Mouse (Mus musculus) MEL (cell line): Measurements from ENCODE around the gene Clk2. TPM values are rescaled to one million over a fixed set of nuclear protein-coding genes. Genes with fewer than 3 reads are reported as not detected.

Experiments used
- DNase-seq: peaks from one replicate; pipeline ENCODE4 v3.0.0; 2011; ENCODE audit warnings: low read depth, low spot score
- H3K27ac ChIP-seq: 2 replicates; pipeline ENCODE4 v1.5.1; 2012; ENCODE audit warnings: low read depth, mild to moderate bottlenecking, control low read depth, low read length, moderate library complexity; ENCODE audit not compliant: control insufficient read depth
- H3K27me3 ChIP-seq, 2 experiments: fragments of 150-350 bp in 1 of 2; sonication (generic) in 1 of 2; 2 replicates each; pipeline ENCODE4 v1.6.1; 2012; ENCODE audit warnings: low read length in 2 of 2, mild to moderate bottlenecking in 2 of 2, improper control_type of control experiment in 1 of 2, moderate library complexity in 1 of 2; ENCODE audit not compliant: insufficient read depth in 2 of 2, control insufficient read depth in 1 of 2
- H3K36me3 ChIP-seq, 2 experiments: 2 replicates each; pipeline ENCODE4 v1.6.1; 2012 to 2014; ENCODE audit warnings: low read length in 2 of 2, improper control_type of control experiment in 1 of 2, inconsistent platforms in 1 of 2, mild to moderate bottlenecking in 1 of 2; ENCODE audit not compliant: insufficient read depth in 2 of 2, control insufficient read depth in 1 of 2
- H3K4me1 ChIP-seq, 2 experiments: fragments of 150-350 bp in 1 of 2; sonication (generic) in 1 of 2; 2 replicates each; pipeline ENCODE4 v1.6.1; 2012; ENCODE audit warnings: low read length in 2 of 2, improper control_type of control experiment in 1 of 2, mild to moderate bottlenecking in 1 of 2; ENCODE audit not compliant: insufficient read depth in 2 of 2, control insufficient read depth in 1 of 2
- H3K4me3 ChIP-seq, 2 experiments: fragments of 150-350 bp in 1 of 2; sonication (generic) in 1 of 2; 2 replicates each; pipeline ENCODE4 v1.5.1; 2012; ENCODE audit warnings: low read depth in 2 of 2, low read length in 2 of 2, mild to moderate bottlenecking in 2 of 2, moderate library complexity in 2 of 2, control low read depth in 1 of 2, improper control_type of control experiment in 1 of 2; ENCODE audit not compliant: control insufficient read depth in 1 of 2, insufficient read depth in 1 of 2
- H3K79me2 ChIP-seq: 2 replicates; pipeline ENCODE4 v1.6.1; 2012; ENCODE audit warnings: mild to moderate bottlenecking, low read length, moderate library complexity; ENCODE audit not compliant: control insufficient read depth, poor library complexity, insufficient read depth
- H3K9ac ChIP-seq: 2 replicates; pipeline ENCODE4 v1.6.1; 2012; ENCODE audit warnings: low read depth, mild to moderate bottlenecking, control low read depth, low read length, moderate library complexity; ENCODE audit not compliant: control insufficient read depth, poor library complexity, severe bottlenecking
- H3K9me3 ChIP-seq: fragments of 150-350 bp; sonication (generic); replicated peaks from 2 replicates; pipeline ENCODE4 v1.6.1; 2012; ENCODE audit warnings: mild to moderate bottlenecking, low read length, improper control_type of control experiment, moderate library complexity; ENCODE audit not compliant: insufficient read depth
- BHLHE40 ChIP-seq: IDR thresholded peaks from 2 replicates; pipeline ENCODE4 v1.6.1; 2012; ENCODE audit warnings: low read depth, mild to moderate bottlenecking, inconsistent platforms, low read length, improper control_type of control experiment, borderline replicate concordance
- CHD1 ChIP-seq: IDR thresholded peaks from 2 replicates; pipeline ENCODE4 v1.6.1; 2012; ENCODE audit warnings: low read depth, mild to moderate bottlenecking, inconsistent platforms, low read length, improper control_type of control experiment
- CHD2 ChIP-seq: IDR thresholded peaks from 2 replicates; pipeline ENCODE4 v1.6.1; 2011; ENCODE audit warnings: low read length, improper control_type of control experiment
- CTCF ChIP-seq, 3 experiments: IDR thresholded peaks in 2 of 3; conservative IDR thresholded peaks in 1 of 3; 2 replicates each; pipeline ENCODE4 v1.5.1; 2011 to 2012; ENCODE audit warnings: low read length in 3 of 3, low read depth in 2 of 3, mild to moderate bottlenecking in 2 of 3, improper control_type of control experiment in 1 of 3, inconsistent platforms in 1 of 3, mixed read lengths in 1 of 3, moderate library complexity in 1 of 3; ENCODE audit not compliant: control insufficient read depth in 1 of 3, insufficient read depth in 1 of 3, poor library complexity in 1 of 3, severe bottlenecking in 1 of 3
- E2F4 ChIP-seq: IDR thresholded peaks from 2 replicates; pipeline ENCODE4 v1.6.1; 2011; ENCODE audit warnings: low read depth, low read length, improper control_type of control experiment, borderline replicate concordance
- ELF1 ChIP-seq: IDR thresholded peaks from 2 replicates; pipeline ENCODE4 v1.6.1; 2014; ENCODE audit warnings: low read depth, mild to moderate bottlenecking, inconsistent platforms, low read length, improper control_type of control experiment, moderate library complexity
- EP300 ChIP-seq, 2 experiments: IDR thresholded peaks; 2 replicates each; pipeline ENCODE4 v1.6.1; 2011; ENCODE audit warnings: improper control_type of control experiment in 2 of 2, low read length in 2 of 2, low read depth in 1 of 2, mild to moderate bottlenecking in 1 of 2
- ETS1 ChIP-seq: IDR thresholded peaks from 2 replicates; pipeline ENCODE4 v1.6.1; 2012; ENCODE audit warnings: low read depth, mild to moderate bottlenecking, inconsistent platforms, low read length, improper control_type of control experiment, moderate library complexity
- GABPA ChIP-seq: IDR thresholded peaks from 2 replicates; pipeline ENCODE4 v1.6.1; 2012; ENCODE audit warnings: low read depth, mild to moderate bottlenecking, inconsistent platforms, low read length, improper control_type of control experiment, moderate library complexity
- GATA1 ChIP-seq: IDR thresholded peaks from 2 replicates; pipeline ENCODE4 v1.6.1; 2011; ENCODE audit warnings: low read depth, low read length, improper control_type of control experiment
- HCFC1 ChIP-seq: IDR thresholded peaks from 2 replicates; pipeline ENCODE4 v1.6.1; 2012; ENCODE audit warnings: low read depth, mild to moderate bottlenecking, inconsistent platforms, low read length, improper control_type of control experiment, moderate library complexity
- JUND ChIP-seq: IDR thresholded peaks from 2 replicates; pipeline ENCODE4 v1.6.1; 2011; ENCODE audit warnings: low read depth, mild to moderate bottlenecking, improper control_type of control experiment, low read length
- KAT2A ChIP-seq: conservative IDR thresholded peaks from 2 replicates; pipeline ENCODE4 v1.6.1; 2012; ENCODE audit warnings: low read depth, low read length, improper control_type of control experiment, inconsistent platforms
- MAFK ChIP-seq: IDR thresholded peaks from 2 replicates; pipeline ENCODE4 v1.6.1; 2011; ENCODE audit warnings: low read depth, mild to moderate bottlenecking, low read length, improper control_type of control experiment, borderline replicate concordance
- MAX ChIP-seq: IDR thresholded peaks from 2 replicates; pipeline ENCODE4 v1.6.1; 2011; ENCODE audit warnings: low read length, improper control_type of control experiment
- MAZ ChIP-seq: IDR thresholded peaks from 2 replicates; pipeline ENCODE4 v1.6.1; 2012; ENCODE audit warnings: low read depth, mild to moderate bottlenecking, inconsistent platforms, low read length, improper control_type of control experiment
- MXI1 ChIP-seq: IDR thresholded peaks from 2 replicates; pipeline ENCODE4 v1.6.1; 2011; ENCODE audit warnings: mild to moderate bottlenecking, low read depth, low read length, improper control_type of control experiment
- MYB ChIP-seq: IDR thresholded peaks from 2 replicates; pipeline ENCODE4 v1.6.1; 2011; ENCODE audit warnings: mild to moderate bottlenecking, low read depth, low read length, improper control_type of control experiment
- MYC ChIP-seq: IDR thresholded peaks from 2 replicates; pipeline ENCODE4 v1.6.1; 2011; ENCODE audit warnings: low read depth, mild to moderate bottlenecking, low read length, improper control_type of control experiment, moderate library complexity
- NELFE ChIP-seq: IDR thresholded peaks from 2 replicates; pipeline ENCODE4 v1.6.1; 2011; ENCODE audit warnings: low read depth, low read length, improper control_type of control experiment
- NRF1 ChIP-seq: IDR thresholded peaks from 2 replicates; pipeline ENCODE4 v1.6.1; 2014; ENCODE audit warnings: low read depth, mild to moderate bottlenecking, inconsistent platforms, low read length, improper control_type of control experiment, moderate library complexity; ENCODE audit not compliant: poor library complexity, insufficient read depth, severe bottlenecking
- POLR2A ChIP-seq, 2 experiments: IDR thresholded peaks; 2 replicates each; pipeline ENCODE4 v1.6.1; 2011 to 2012; ENCODE audit warnings: low read length in 2 of 2, mild to moderate bottlenecking in 2 of 2, control low read depth in 1 of 2, improper control_type of control experiment in 1 of 2, low read depth in 1 of 2, moderate library complexity in 1 of 2; ENCODE audit not compliant: control insufficient read depth in 1 of 2, insufficient read depth in 1 of 2, poor library complexity in 1 of 2
- POLR2AphosphoS2 ChIP-seq: IDR thresholded peaks from 2 replicates; pipeline ENCODE4 v1.6.1; 2011; ENCODE audit warnings: low read length, improper control_type of control experiment
- POLR2AphosphoS5 ChIP-seq: IDR thresholded peaks from 2 replicates; pipeline ENCODE4 v1.6.1; 2012; ENCODE audit warnings: low read depth, borderline replicate concordance, mild to moderate bottlenecking, inconsistent platforms, low read length, moderate library complexity, mixed read lengths
- RCOR1 ChIP-seq: IDR thresholded peaks from 2 replicates; pipeline ENCODE4 v1.6.1; 2012; ENCODE audit warnings: low read depth, mild to moderate bottlenecking, inconsistent platforms, low read length, improper control_type of control experiment
- SIN3A ChIP-seq: IDR thresholded peaks from 2 replicates; pipeline ENCODE4 v1.6.1; 2012; ENCODE audit warnings: low read length, improper control_type of control experiment, inconsistent platforms
- TBP ChIP-seq: IDR thresholded peaks from 2 replicates; pipeline ENCODE4 v1.8.0; 2011; ENCODE audit warnings: low read depth, low read length, improper control_type of control experiment
- TCF12 ChIP-seq: IDR thresholded peaks from 2 replicates; pipeline ENCODE4 v1.6.1; 2014; ENCODE audit warnings: low read depth, mild to moderate bottlenecking, inconsistent platforms, low read length, improper control_type of control experiment, moderate library complexity
- UBTF ChIP-seq: IDR thresholded peaks from 2 replicates; pipeline ENCODE4 v1.6.1; 2012; ENCODE audit warnings: low read depth, mild to moderate bottlenecking, inconsistent platforms, low read length, improper control_type of control experiment, moderate library complexity, borderline replicate concordance; ENCODE audit not compliant: insufficient read depth
- USF1 ChIP-seq: IDR thresholded peaks from 2 replicates; pipeline ENCODE4 v1.6.1; 2014; ENCODE audit warnings: low read depth, mild to moderate bottlenecking, inconsistent platforms, low read length, improper control_type of control experiment, moderate library complexity
- USF2 ChIP-seq, 2 experiments: IDR thresholded peaks; 2 replicates each; pipeline ENCODE4 v1.6.1; 2011 to 2012; ENCODE audit warnings: improper control_type of control experiment in 2 of 2, low read length in 2 of 2, borderline replicate concordance in 1 of 2, inconsistent platforms in 1 of 2, low read depth in 1 of 2, mild to moderate bottlenecking in 1 of 2; ENCODE audit not compliant: insufficient read depth in 1 of 2
- ZC3H11A ChIP-seq: IDR thresholded peaks from 2 replicates; pipeline ENCODE4 v1.6.1; 2012; ENCODE audit warnings: low read depth, mild to moderate bottlenecking, inconsistent platforms, low read length, improper control_type of control experiment
- ZKSCAN1 ChIP-seq: IDR thresholded peaks from 2 replicates; pipeline ENCODE4 v1.6.1; 2012; ENCODE audit warnings: low read depth, mild to moderate bottlenecking, inconsistent platforms, low read length, improper control_type of control experiment, moderate library complexity
- ZMIZ1 ChIP-seq: IDR thresholded peaks from 2 replicates; pipeline ENCODE4 v1.6.1; 2012; ENCODE audit warnings: low read depth, mild to moderate bottlenecking, inconsistent platforms, low read length, improper control_type of control experiment, moderate library complexity
- ZNF384 ChIP-seq: IDR thresholded peaks from 2 replicates; pipeline ENCODE4 v1.6.1; 2012; ENCODE audit warnings: low read depth, mild to moderate bottlenecking, inconsistent platforms, low read length, improper control_type of control experiment
- polyA plus RNA-seq, 2 experiments: library from polyadenylated mRNA; stranded (reverse) in 1 of 2; unstranded in 1 of 2; fragments of >175 nt in 1 of 2; fragments of >200 nt in 1 of 2; gene quantifications; 2 replicates each; pipeline versions ENCODE4 v1.2.1 to v1.2.4; 2012; ENCODE audit warnings: low replicate concordance in 2 of 2, low read depth in 1 of 2; ENCODE audit not compliant: insufficient read length in 2 of 2, insufficient read depth in 1 of 2, missing spikeins in 1 of 2
- total RNA-seq: library from RNA; depleted of rRNA; stranded (reverse); fragments of 300-350 nt; gene quantifications from 2 replicates; pipeline ENCODE4 v1.2.3, GENCODE M21; 2012

Gene Clk2
- total and polyA plus RNA-seq, 3 experiments = 28.2 to 138 (median 83.6) TPM

GRCm38 (mm10) chr3:89132285-89133062, 32.1 kb upstream of the Clk2 start:
- Histone ChIP-seq H3K4me3 (peak overlapping the region; percentile 51 to 57), H3K79me2 (peaks cover 14% of the 10 kb centered on the region), H3K27ac (peak overlapping the region; percentile 88), H3K36me3 (peaks cover 0 to 44% of the 10 kb centered on the region in 2 experiments; a peak in 2 of 4 replicates), H3K4me1 (peaks cover 34 to 59% of the 10 kb centered on the region in 2 experiments), H3K27me3 (no peaks in the 10 kb centered on the region), H3K9me3 (no peaks in the 10 kb centered on the region), H3K9ac (peak overlapping the region; percentile 67)
- peak; percentile 98 for DNase-seq
- TF ChIP-seq MXI1 = peak; percentile 74
- peak; percentile 46 for TF ChIP-seq CHD2
- peak; percentile 65 for TF ChIP-seq HCFC1
- TF ChIP-seq KAT2A = 0 out of 2 replicates have a peak, but pooled peaks have one; percentile 18
- peak; percentile 56; the same call in 1 of the 2 replicates for TF ChIP-seq TBP
- TF ChIP-seq MYB = peak; percentile 82
- no peak for TF ChIP-seq JUND
- TF ChIP-seq POLR2AphosphoS5 = no peak; the same call in 1 of the 2 replicates
- TF ChIP-seq POLR2AphosphoS2 = peak; percentile 52; the same call in 1 of the 2 replicates
- TF ChIP-seq POLR2A (IDR thresholded peaks at IDR 0.05; ENCODE audit: control insufficient read depth in 1 of 2, insufficient read depth in 1 of 2, low read depth in 1 of 2, low read length in 2 of 2, poor library complexity in 1 of 2) = peak; percentile 21 to 71; a peak in 3 of 4 replicates
- peak; percentile 68 for TF ChIP-seq MAX
- TF ChIP-seq EP300 (IDR thresholded peaks at IDR 0.05; ENCODE audit: low read depth in 1 of 2, low read length in 2 of 2) = peak; percentile 93 to 98
- peak; percentile 24; the same call in 1 of the 2 replicates for TF ChIP-seq ZNF384
- no peak for TF ChIP-seq ZKSCAN1
- TF ChIP-seq ELF1 = peak; percentile 51; the same call in 1 of the 2 replicates
- TF ChIP-seq E2F4 = no peak
- TF ChIP-seq MAZ = peak; percentile 99
- TF ChIP-seq UBTF = peak; percentile 54; the same call in 1 of the 2 replicates
- TF ChIP-seq RCOR1 = peak; percentile 89
- TF ChIP-seq USF2 (IDR thresholded peaks at IDR 0.05; ENCODE audit: borderline replicate concordance in 1 of 2, insufficient read depth in 1 of 2, low read depth in 1 of 2, low read length in 2 of 2) = no peak
- TF ChIP-seq TCF12 = peak; percentile 99
- TF ChIP-seq NRF1 = no peak
- 0 out of 2 replicates have a peak, but pooled peaks have one; percentile 21 for TF ChIP-seq MAFK
- no peak for TF ChIP-seq ZC3H11A
- 0 out of 2 replicates have a peak, but pooled peaks have one; percentile 49 for TF ChIP-seq MYC
- peak; percentile 64; the same call in 1 of the 2 replicates for TF ChIP-seq ZMIZ1
- TF ChIP-seq CHD1 = peak; percentile 41; the same call in 1 of the 2 replicates
- no peak for TF ChIP-seq GABPA
- peak; percentile 95 for TF ChIP-seq SIN3A
- peak; percentile 90 for TF ChIP-seq GATA1
- TF ChIP-seq CTCF (IDR thresholded peaks at IDR 0.05 in 2 of 3, conservative IDR thresholded peaks at IDR 0.05 in 1 of 3; ENCODE audit: control insufficient read depth in 1 of 3, insufficient read depth in 1 of 3, low read depth in 2 of 3, low read length in 3 of 3, poor library complexity in 1 of 3, severe bottlenecking in 1 of 3) = peak; percentile 47 to 81 (median 80)
- TF ChIP-seq BHLHE40 = peak; percentile 99
- TF ChIP-seq USF1 = peak; percentile 81
- peak; percentile 68 for TF ChIP-seq NELFE
- TF ChIP-seq ETS1 = peak; percentile 92
